9 mouse cellular contexts compared by ENCODE assay signal in the genomic region with DNA sequence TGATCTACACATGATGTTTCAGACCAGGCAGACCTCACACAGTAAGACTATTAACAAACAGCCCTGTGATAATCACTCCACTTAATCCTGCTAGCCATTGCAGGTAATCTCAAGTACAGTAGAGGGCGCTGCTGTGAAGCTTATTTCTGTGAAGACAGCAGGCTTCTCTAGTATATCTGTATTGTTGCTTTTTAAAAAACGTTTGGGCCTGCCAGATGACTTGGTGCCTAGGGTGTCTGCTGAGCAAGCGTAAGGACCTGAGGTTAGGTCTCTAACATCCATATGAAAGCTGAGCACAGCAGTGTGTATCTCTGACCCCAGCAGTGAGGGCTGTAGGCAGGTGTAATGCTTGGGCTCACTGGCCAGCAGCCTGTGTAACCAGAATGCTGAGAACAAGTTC.
A peak's percentile ranks its signal among the peaks of the same experiment; 100 is the strongest.
DNase-seq lines count a peak whose midpoint lies in the region; ATAC-seq and TF ChIP-seq lines count a peak whose summit lies in the region.
"Had no signal": no experiment of that assay in that cellular context is flagged by ENCODE, and none has a peak within 500 bp of the region (broad histone marks: within the 10 kb centered on the region; RNA-seq: fewer than 3 reads in every experiment).

No protein-coding gene starts in this region.

- no peak for TF ChIP-seq POLR2A in brain, embryonic 14.5 days (IDR thresholded peaks at IDR 0.05; ENCODE audit: borderline replicate concordance, extremely low read depth, insufficient read depth, insufficient read length, poor library complexity, severe bottlenecking)
- no peak for TF ChIP-seq POLR2A in kidney, adult 2 months (IDR thresholded peaks at IDR 0.05; ENCODE audit: low read depth, low read length)

- 0 out of 2 replicates have a peak, but pooled peaks cover 5% of the 10 kb centered on the region for H3K36me3 ChIP-seq in forebrain, embryonic 13.5 days (ENCODE audit: poor library complexity, severe bottlenecking)
- no peaks in the 10 kb centered on the region for H3K36me3 ChIP-seq in kidney, adult 2 months (ENCODE audit: control insufficient read depth, insufficient read depth, low read length)
- H3K36me3 ChIP-seq in liver, embryonic 14.5 days (replicated peaks; ENCODE audit: control insufficient read depth, insufficient read depth, low read depth): no peaks in the 10 kb centered on the region

- peak; percentile 68; the same call in 1 of the 2 replicates for TF ChIP-seq CTCF in brain, embryonic 14.5 days (IDR thresholded peaks at IDR 0.05; ENCODE audit: borderline replicate concordance, extremely low read depth, insufficient read depth, insufficient read length)
- TF ChIP-seq CTCF in kidney, adult 2 months (conservative IDR thresholded peaks at IDR 0.05; ENCODE audit: insufficient read depth, insufficient read length, low read depth, low read length): 0 out of 2 replicates have a peak, but pooled peaks have one; percentile 6
- peak; percentile 53 for TF ChIP-seq CTCF in liver, embryonic 14.5 days (IDR thresholded peaks at IDR 0.05; ENCODE audit: low read depth)

- H3K4me2 ChIP-seq in forebrain, embryonic 13.5 days: no peak overlapping the region
- H3K4me2 ChIP-seq in liver, embryonic 14.5 days (ENCODE audit: low read depth): no peak overlapping the region

- H3K4me1 ChIP-seq in forebrain, embryonic 13.5 days: no peaks in the 10 kb centered on the region
- peaks cover 6% of the 10 kb centered on the region; the same call in 1 of the 2 replicates for H3K4me1 ChIP-seq in kidney, adult 2 months (ENCODE audit: control insufficient read depth, insufficient read depth, low read length)
- no peaks in the 10 kb centered on the region for H3K4me1 ChIP-seq in liver, embryonic 14.5 days (replicated peaks; ENCODE audit: control insufficient read depth in 2 of 2, insufficient read depth in 2 of 2, low read length in 1 of 2)

- peak; percentile 75 for ATAC-seq in forebrain, embryonic 13.5 days
- no peak for ATAC-seq in liver, embryonic 14.5 days (ENCODE audit: insufficient read depth)

- H3K27me3 ChIP-seq in forebrain, embryonic 13.5 days: no peaks in the 10 kb centered on the region
- no peaks in the 10 kb centered on the region for H3K27me3 ChIP-seq in kidney, adult 2 months (replicated peaks; ENCODE audit: control insufficient read depth, insufficient read depth, low read length)
- H3K27me3 ChIP-seq in liver, embryonic 14.5 days (ENCODE audit: control insufficient read depth, insufficient read depth, low read length): no peaks in the 10 kb centered on the region

- H3K9ac ChIP-seq in forebrain, embryonic 13.5 days: no peak overlapping the region
- H3K9ac ChIP-seq in liver, embryonic 14.5 days (replicated peaks): no peak overlapping the region

- DNase-seq in right cerebral cortex, postnatal 14 days: peak; percentile 33
- DNase-seq in right cerebral cortex, postnatal 36 days (ENCODE audit: low spot score in 2 of 2): no peak
- peak; percentile 85 for DNase-seq in brain, embryonic 14.5 days (ENCODE audit: low read depth)
- peak; percentile 58 for DNase-seq in kidney, adult 2 months
- peak in 2 of 3 experiments; percentile 12 to 30 for DNase-seq in liver, embryonic 14.5 days (ENCODE audit: low read depth in 3 of 3, low spot score in 3 of 3)
- peak; percentile 45 for DNase-seq in retina, adult 2 months (ENCODE audit: low read depth, low spot score)
- DNase-seq in natural killer cell, adult 2 months (ENCODE audit: low spot score in 2 of 2): no peak

- no peak overlapping the region for H3K27ac ChIP-seq in forebrain, embryonic 13.5 days
- H3K27ac ChIP-seq in kidney, adult 2 months (ENCODE audit: insufficient read depth, low read depth, low read length): no peak overlapping the region
- H3K27ac ChIP-seq in liver, embryonic 14.5 days: no peak overlapping the region

- no peak for TF ChIP-seq EP300 in liver, embryonic 14.5 days (IDR thresholded peaks at IDR 0.05; ENCODE audit: low read depth)

- 17% methylated on average over 3 of the region's 3 CpGs for WGBS in forebrain, embryonic 13.5 days
- WGBS in kidney, adult 2 months: 13% methylated on average over 3 of the region's 3 CpGs
- 22% methylated on average over 3 of the region's 3 CpGs for WGBS in liver, embryonic 14.5 days (ENCODE audit: insufficient replicate concordance)

- H3K9me3 ChIP-seq in forebrain, embryonic 13.5 days (replicated peaks): no peaks in the 10 kb centered on the region
- no peaks in the 10 kb centered on the region for H3K9me3 ChIP-seq in liver, embryonic 14.5 days (ENCODE audit: control insufficient read depth, low read length)

- no peak overlapping the region for H3K4me3 ChIP-seq in forebrain, embryonic 13.5 days
- no peak overlapping the region for H3K4me3 ChIP-seq in kidney, adult 2 months (ENCODE audit: insufficient read depth, low read depth, low read length)
- H3K4me3 ChIP-seq in liver, embryonic 14.5 days (ENCODE audit: insufficient read depth in 1 of 2, low read depth in 2 of 2, low read length in 2 of 2): no peak overlapping the region
- H3K4me3 ChIP-seq: erythroblast, embryonic 14.5 days had no signal

Comparison
In these comparisons a context has a peak if more than half of its experiments do, and no peak if none do; other contexts are left out.
1. DNase-seq: peak in right cerebral cortex, postnatal 14 days (single experiment), brain, embryonic 14.5 days (single experiment), kidney, adult 2 months (single experiment), liver, embryonic 14.5 days (2 of 3) and retina, adult 2 months (single experiment); none in right cerebral cortex, postnatal 36 days (0 of 2) and natural killer cell, adult 2 months (0 of 2).
2. CTCF ChIP-seq: peak in every context shown above with its lines; median percentile 68 in brain, embryonic 14.5 days; 53 in liver, embryonic 14.5 days; 6 in kidney, adult 2 months.